8 mouse cellular contexts compared by ENCODE assay signal in genomic region chr5:77804113-77804512, GRCm38 (mm10).
DNase-seq lines count a peak whose midpoint lies in the region; ATAC-seq and TF ChIP-seq lines count a peak whose summit lies in the region.
"Had no signal": no experiment of that assay in that cellular context is flagged by ENCODE, and none has a peak within 500 bp of the region (broad histone marks: within the 10 kb centered on the region; RNA-seq: fewer than 3 reads in every experiment).

No protein-coding gene starts in this region.

- peak overlapping the region; percentile 27 for H3K4me2 ChIP-seq in kidney, embryonic 14.5 days (replicated peaks; ENCODE audit: low read depth, low read length)
- H3K4me2 ChIP-seq in midbrain, embryonic 15.5 days = no peak overlapping the region

- TF ChIP-seq CTCF in Patski (IDR thresholded peaks at IDR 0.05) = no peak

- no peaks in the 10 kb centered on the region for H3K4me1 ChIP-seq in kidney, embryonic 14.5 days (ENCODE audit: control insufficient read depth, insufficient read depth, low read length)
- peaks cover 20% of the 10 kb centered on the region for H3K4me1 ChIP-seq in midbrain, embryonic 15.5 days

- CTCF ChIA-PET in Patski (lab: Charles Lee) = interaction anchor here (1.1 to 1.8 kb wide), 3 partner anchors 10 to 345 kb away, joined by 3 to 4 read pairs (median 3); no protein-coding TSS in a partner anchor

- POLR2A ChIA-PET in Patski (lab: Charles Lee) = no interaction called here

- H3K4me3 ChIP-seq in kidney, embryonic 14.5 days (ENCODE audit: low read length) = peak overlapping the region; percentile 15; the same call in 1 of the 2 replicates
- no peak overlapping the region for H3K4me3 ChIP-seq in midbrain, embryonic 15.5 days

- no peaks in the 10 kb centered on the region for H3K27me3 ChIP-seq in kidney, embryonic 14.5 days (ENCODE audit: control insufficient read depth, insufficient read depth, low read length)
- peaks cover 15% of the 10 kb centered on the region for H3K27me3 ChIP-seq in Patski
- no peaks in the 10 kb centered on the region for H3K27me3 ChIP-seq in midbrain, embryonic 15.5 days (replicated peaks)

- 40% methylated on average over 9 of the region's 9 CpGs for WGBS in kidney, embryonic 14.5 days
- 50% methylated on average over 9 of the region's 9 CpGs for WGBS in midbrain, embryonic 15.5 days

- intact Hi-C loops in left cerebral cortex, postnatal 14 days (cut with DNase I) = no loop called here

- no peak overlapping the region for H3K9ac ChIP-seq in kidney, embryonic 14.5 days (ENCODE audit: low read depth, low read length)
- H3K9ac ChIP-seq in midbrain, embryonic 15.5 days = no peak overlapping the region
- H3K9ac ChIP-seq: liver, embryonic 14.5 days had no signal

- no peak for ATAC-seq in kidney, embryonic 14.5 days (ENCODE audit: low FRiP score, low TSS enrichment)
- peak; percentile 28 for ATAC-seq in Patski
- 0 out of 2 replicates have a peak, but pooled peaks have one; percentile 28 for ATAC-seq in midbrain, embryonic 15.5 days (replicated peaks)

- H3K27ac ChIP-seq in kidney, embryonic 14.5 days (ENCODE audit: low read depth, low read length) = no peak overlapping the region
- peak overlapping the region; percentile 48; the same call in 1 of the 2 replicates for H3K27ac ChIP-seq in midbrain, embryonic 15.5 days
- H3K27ac ChIP-seq: liver, embryonic 14.5 days had no signal

- DNase-seq in kidney, adult 11 months = no peak
- no peak for DNase-seq in Patski (ENCODE audit: low read depth, low spot score)
- DNase-seq in forelimb bud, embryonic 11.5 days (ENCODE audit: low read depth, low spot score) = peak; percentile 34
- DNase-seq in adrenal gland, postnatal 10 days = no peak
- DNase-seq in left cerebral cortex, postnatal 14 days (ENCODE audit: low spot score in 2 of 2) = no peak

- H3K36me3 ChIP-seq in kidney, embryonic 14.5 days (ENCODE audit: control insufficient read depth, insufficient read depth, low read length) = no peaks in the 10 kb centered on the region
- no peaks in the 10 kb centered on the region for H3K36me3 ChIP-seq in midbrain, embryonic 15.5 days (replicated peaks)

- H3K9me3 ChIP-seq in kidney, embryonic 14.5 days (ENCODE audit: control insufficient read depth, low read length) = no peaks in the 10 kb centered on the region
- no peaks in the 10 kb centered on the region for H3K9me3 ChIP-seq in midbrain, embryonic 15.5 days

- in situ Hi-C loops in Patski (cut with MboI; ENCODE audit: low pct_unique_long_range_greater_than_20kb) = loop anchor here (5.0 kb wide), 1 partner anchor 342 kb away; no protein-coding TSS in a partner anchor
